Mouse (Mus musculus): ENCODE measurements around the gene Aloxe3.

DNA sequence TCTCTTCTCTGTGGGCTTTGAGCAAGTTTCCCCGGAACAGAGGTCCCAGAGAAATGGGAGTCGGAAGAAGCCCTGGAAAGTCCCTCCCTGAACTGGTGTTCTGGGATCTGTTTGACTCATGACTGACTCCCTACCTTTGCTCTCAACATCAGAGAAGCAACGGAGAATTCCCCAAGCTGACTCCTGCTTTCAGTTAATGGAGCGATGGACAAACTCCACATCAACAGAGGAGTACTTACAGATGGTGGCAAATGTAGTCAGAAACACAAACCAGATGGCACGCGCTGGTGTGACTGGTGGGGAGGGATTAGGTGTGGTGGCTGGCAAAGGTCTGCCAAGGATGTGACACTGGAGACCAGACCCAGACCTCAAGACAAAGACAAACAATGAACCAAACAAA lies 25.3 kb downstream of the Aloxe3 start:
- no peak for TF ChIP-seq CTCF (conservative IDR thresholded peaks at IDR 0.05; ENCODE audit: low read length)
- no peak for TF ChIP-seq POU5F1 (IDR thresholded peaks at IDR 0.05; ENCODE audit: borderline replicate concordance, low read length)
